Mouse (Mus musculus) cerebellum, adult 2 months (tissue): ENCODE results near the gene Parp11.
"Not testable (repeated sequence)": the region's sequence is repeated elsewhere in the genome, so short reads cannot be mapped to it uniquely, and the experiment has no call there.

Source experiments
- CTCF ChIP-seq: fragments of 200-500 bp; IDR thresholded peaks from 2 replicates; pipeline ENCODE4 v1.5.1; 2011; ENCODE audit warnings: low read depth, mild to moderate bottlenecking, control low read depth, low read length, moderate library complexity, borderline replicate concordance; ENCODE audit not compliant: insufficient read depth
- POLR2A ChIP-seq: fragments of 200-500 bp; IDR thresholded peaks from 2 replicates; pipeline ENCODE4 v1.6.1; 2011; ENCODE audit warnings: low read length, control low read depth, borderline replicate concordance; ENCODE audit not compliant: insufficient read depth

- TF ChIP-seq CTCF, POLR2A: not testable (repeated sequence)
Observed at GRCm38 (mm10) chr6:127513776-127514175, 67.1 kb downstream of the Parp11 start.
